Mouse (Mus musculus): ENCODE data around the gene Mmp27. TPM values are rescaled to one million over a fixed set of nuclear protein-coding genes. Genes with fewer than 3 reads are reported as not detected.

The Mmp27 gene
- total RNA-seq, 2 experiments from 2014 or later: not detected

- peak; percentile 82 to 91 for DNase-seq (ENCODE audit: low spot score in 2 of 2)
- intact Hi-C loops (cut with DNase I): loop anchor here (1.0 to 5.0 kb wide), 3 partner anchors 43 to 379 kb away; no protein-coding TSS in a partner anchor
Measured at GRCm38 (mm10) chr9:7594816-7595540, 23.8 kb downstream of the Mmp27 start.

DNA sequence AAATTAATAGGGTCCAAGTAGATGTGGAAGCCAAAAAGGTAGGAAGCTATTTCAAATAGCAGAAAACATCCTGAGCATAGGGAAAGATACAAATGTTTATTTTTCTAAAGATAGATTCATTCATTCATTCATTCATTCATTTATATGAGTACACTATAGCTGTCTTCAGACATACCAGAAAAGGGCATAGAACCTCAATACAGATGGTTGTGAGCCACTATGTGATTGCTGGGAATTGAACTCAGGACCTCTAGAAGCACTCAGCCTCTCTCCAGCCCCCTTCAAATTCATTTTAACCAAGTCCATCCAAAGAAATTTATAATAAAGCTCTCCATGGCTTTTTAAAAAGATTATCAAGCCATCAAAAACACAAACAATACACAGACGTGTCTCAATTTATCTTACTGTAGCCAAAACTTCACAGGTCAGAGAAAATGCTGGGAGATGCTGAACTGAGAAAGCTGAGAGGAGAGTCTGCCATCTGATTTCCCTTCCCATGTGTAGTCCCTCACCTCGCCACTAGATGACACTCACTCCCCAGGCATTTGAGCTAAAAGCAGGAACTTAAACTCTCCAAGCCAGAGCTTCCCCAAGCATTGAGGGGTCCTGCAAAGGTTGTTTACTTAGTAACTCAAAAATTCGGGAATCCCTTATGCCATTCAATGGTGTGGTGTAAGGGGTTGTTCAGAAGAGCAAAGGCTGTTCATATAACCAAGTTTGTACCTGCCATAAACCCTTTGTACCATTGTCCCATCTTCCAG, 32.0 kb downstream of the Mmp27 start:
- DNase-seq (ENCODE audit: low spot score in 2 of 2): peak; percentile 66 to 74
- intact Hi-C loops (cut with DNase I): loop anchor here (1.0 to 5.0 kb wide), 4 partner anchors 234 to 604 kb away; partner anchors contain the start of gene Birc2

GRCm38 (mm10) chr9:7604005-7604404, 32.8 kb downstream of the Mmp27 start:
- intact Hi-C loops (cut with DNase I): loop anchor here (5.0 kb wide), 3 partner anchors 233 to 603 kb away; partner anchors contain the start of gene Birc2
- no peak for DNase-seq (ENCODE audit: low spot score in 2 of 2)

DNA sequence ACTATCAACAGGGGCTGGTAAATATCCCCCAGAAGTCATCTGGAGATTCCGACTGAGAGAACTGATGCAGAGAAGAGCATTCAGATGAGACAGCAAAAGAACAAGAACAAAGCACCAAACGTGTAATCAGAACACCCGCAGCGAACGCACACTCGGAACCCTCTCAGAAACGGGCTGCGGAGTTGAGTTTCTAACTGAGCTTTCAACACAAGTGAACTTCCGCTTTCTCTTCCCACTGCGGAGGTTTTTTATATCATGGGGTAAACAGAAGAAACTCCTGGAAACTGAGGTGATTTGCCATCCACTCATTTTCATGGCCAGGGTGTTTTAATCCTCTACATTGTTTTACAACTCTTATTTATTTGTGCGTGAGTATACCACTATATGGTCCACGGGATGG, 34.4 kb downstream of the Mmp27 start:
- no peak for DNase-seq (ENCODE audit: low spot score in 2 of 2)
- intact Hi-C loops (cut with DNase I): loop anchor here (5.0 kb wide), 1 partner anchor 217 kb away; no protein-coding TSS in a partner anchor

GRCm38 (mm10) chr9:7622582-7622981, 51.4 kb downstream of the Mmp27 start:
- intact Hi-C loops (cut with DNase I): no loop called here
- no peak for DNase-seq (ENCODE audit: low spot score in 2 of 2)

- no peak for DNase-seq (ENCODE audit: low spot score in 2 of 2)
- intact Hi-C loops (cut with DNase I): no loop called here
Measured at GRCm38 (mm10) chr9:7627931-7628330, 56.7 kb downstream of the Mmp27 start, which contains the start of gene Mmp20. Mmp20 (plus strand) TSS chr9:7628231.

Other genes with a start within 250 kb of the Mmp27 start
- gene Mmp12, start 227.0 kb upstream of the Mmp27 start, total RNA-seq (2021): not detected
- not detected for gene Mmp1b, start 183.3 kb upstream of the Mmp27 start, total RNA-seq (2021)
- gene Mmp3, start 125.6 kb upstream of the Mmp27 start, total RNA-seq (2021): not detected
- not detected for gene Mmp10, start 69.0 kb upstream of the Mmp27 start, total RNA-seq (2021)
- gene Mmp8, start 12.9 kb upstream of the Mmp27 start, total RNA-seq (2021): not detected
- not detected for gene Mmp20, start 56.8 kb downstream of the Mmp27 start, total RNA-seq (2021)
- not detected for gene Mmp7, start 120.7 kb downstream of the Mmp27 start, total RNA-seq (2021)
- gene Tmem123, start 192.6 kb downstream of the Mmp27 start, total RNA-seq (2021): 1 to 10 TPM; 9.9 to 10.0 TPM

Data from left cerebral cortex, postnatal 25 days (tissue).